Mouse (Mus musculus): ENCODE data around the gene Pik3ca. TPM values are rescaled to one million over a fixed set of nuclear protein-coding genes. Genes with fewer than 3 reads are reported as not detected.

The Pik3ca gene
- total RNA-seq, 2 experiments from 2014 or later = 60.9 to 62.3 TPM

Other genes with a start within 250 kb of the Pik3ca start
- gene Zmat3, start 31.7 kb upstream of the Pik3ca start, total RNA-seq (2021) = 10 to 100 TPM; 96.0 to 98.3 TPM
- under 1 TPM; 0.57 to 0.76 TPM for gene Kcnmb3, start 94.6 kb downstream of the Pik3ca start, total RNA-seq (2021)
- 10 to 100 TPM; 34.2 to 35.4 TPM for gene Zfp639, start 112.6 kb downstream of the Pik3ca start, total RNA-seq (2021)
- gene Mfn1, start 131.8 kb downstream of the Pik3ca start, total RNA-seq (2021) = 100 to 1,000 TPM; 106 to 124 TPM
- 10 to 100 TPM; 44.5 to 47.1 TPM for gene Gnb4, start 218.9 kb downstream of the Pik3ca start, total RNA-seq (2021)

Data from left cerebral cortex, postnatal 25 days (tissue).